Mouse (Mus musculus) retina, postnatal 7 days (tissue): ENCODE results near the gene Pde4dip.
A peak's percentile ranks its signal among the peaks of the same experiment; 100 is the strongest.

Experiments used
- DNase-seq: peaks from one replicate; pipeline ENCODE4 v3.0.0-alpha.2; 2012; ENCODE audit warnings: low read depth, low spot score

The Pde4dip gene

GRCm38 (mm10) chr3:97686372-97687117, 202.0 kb downstream of the Pde4dip start:
- DNase-seq, result no peak

GRCm38 (mm10) chr3:97683560-97684195, 204.8 kb downstream of the Pde4dip start:
- no peak for DNase-seq

- no peak for DNase-seq
Observed at GRCm38 (mm10) chr3:97682576-97682975, 205.9 kb downstream of the Pde4dip start.

DNA sequence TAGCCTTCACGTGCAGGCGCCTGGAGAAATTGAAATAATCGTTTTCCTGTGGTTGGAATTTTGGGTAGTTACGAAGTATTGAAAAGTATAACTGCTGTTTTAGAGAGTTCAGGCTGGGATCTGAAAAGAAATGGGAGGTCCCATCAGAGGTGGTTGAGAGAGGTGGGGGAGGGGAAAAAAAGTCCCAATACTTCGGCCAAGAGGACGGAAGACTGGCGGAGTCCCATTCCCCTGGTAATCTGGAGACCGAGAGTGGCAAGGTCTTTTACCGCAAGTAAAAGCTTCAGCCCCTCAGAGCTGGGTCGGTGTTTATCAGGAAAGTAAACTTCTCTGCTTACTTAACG, 206.4 kb downstream of the Pde4dip start:
- no peak for DNase-seq

DNA sequence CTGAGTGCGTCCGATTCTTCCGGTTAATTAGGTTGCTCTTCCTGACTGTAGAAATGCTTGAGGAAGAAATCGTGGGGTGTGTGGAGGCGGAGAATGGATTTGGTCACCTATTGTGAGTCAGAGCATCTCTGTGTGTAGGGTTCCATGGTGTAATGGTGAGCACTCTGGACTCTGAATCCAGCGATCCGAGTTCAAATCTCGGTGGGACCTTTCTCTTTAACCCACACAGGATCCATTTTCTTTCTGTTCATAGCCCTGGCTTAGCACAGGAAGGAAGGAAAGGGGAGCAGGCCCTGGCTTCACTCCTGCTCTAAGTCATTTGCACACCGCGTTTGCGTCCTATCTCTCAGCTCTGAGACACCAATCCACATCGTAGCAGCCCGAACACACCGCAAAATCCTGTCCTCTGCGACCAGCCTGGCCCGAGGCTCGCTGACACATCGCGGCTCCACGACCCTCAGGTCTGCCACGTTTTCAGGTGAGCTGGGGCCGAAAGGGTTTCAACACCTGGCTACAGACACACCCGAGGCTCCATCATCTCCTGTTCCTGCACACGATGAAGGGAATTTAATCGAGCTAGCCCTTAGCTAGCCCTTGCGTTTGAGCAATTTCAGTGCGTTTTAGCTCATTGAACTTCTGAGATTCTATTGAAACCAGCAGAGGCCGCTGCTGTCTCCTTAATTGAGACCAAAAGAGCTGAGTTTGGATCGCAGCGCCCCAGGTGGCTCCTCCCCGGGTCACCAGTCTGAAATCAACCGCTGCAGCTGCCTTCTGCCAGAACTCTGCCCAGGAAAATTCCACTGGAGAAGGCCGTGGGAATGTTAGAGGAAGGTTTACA, 207.0 kb downstream of the Pde4dip start:
- no peak for DNase-seq

DNA sequence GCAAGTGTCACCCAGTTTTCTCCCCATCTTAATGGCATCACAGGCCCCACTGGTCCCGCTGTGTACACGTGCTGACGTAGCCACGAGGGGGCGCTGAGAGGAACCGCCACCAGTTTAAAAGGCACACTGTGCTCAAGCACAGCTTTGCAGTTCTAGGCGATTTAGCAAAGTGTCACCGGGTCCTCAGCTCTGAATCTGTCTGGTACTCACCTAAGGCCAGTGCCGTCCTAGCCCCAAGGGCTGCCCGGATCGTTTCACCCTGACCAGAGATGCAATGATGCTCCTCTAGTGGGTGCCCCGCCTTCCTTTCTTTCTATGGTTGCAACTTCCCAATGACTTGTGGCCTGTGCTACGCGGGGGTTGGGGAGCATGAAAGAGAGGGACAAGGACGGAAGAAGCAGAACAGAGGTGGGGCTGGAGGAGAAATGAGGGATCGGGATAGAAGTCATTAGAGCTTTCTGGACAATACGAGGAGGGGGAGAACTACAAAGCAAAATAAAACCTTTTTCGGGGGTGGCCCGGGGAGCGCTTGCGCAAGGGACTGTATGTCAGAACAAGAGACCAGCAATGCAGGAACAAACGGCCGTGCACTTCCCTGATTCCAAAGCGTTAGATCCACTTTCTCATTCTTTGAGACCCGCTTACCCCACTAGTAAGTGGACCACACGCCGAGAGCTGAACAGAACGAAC, 207.7 kb downstream of the Pde4dip start:
- DNase-seq, result no peak

DNA sequence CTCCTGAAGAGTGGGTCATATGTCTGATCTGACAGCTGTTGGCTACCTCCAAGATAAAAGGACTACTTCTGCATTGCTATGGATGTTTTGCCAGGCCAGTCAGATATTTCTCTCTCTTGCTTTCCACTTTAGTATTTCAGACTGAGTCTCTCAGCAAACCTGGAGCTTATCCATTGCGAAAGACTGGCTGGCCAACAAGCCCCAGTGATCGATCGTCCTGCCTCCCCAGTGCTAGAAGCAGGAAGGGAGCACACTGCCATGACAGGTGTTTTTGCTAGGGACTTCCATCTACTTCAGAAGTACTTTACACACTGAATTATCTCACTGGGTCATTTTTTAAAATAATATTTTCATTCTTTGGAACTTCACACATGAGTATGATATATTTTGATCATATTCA, 210.1 kb downstream of the Pde4dip start:
- no peak for DNase-seq

DNA sequence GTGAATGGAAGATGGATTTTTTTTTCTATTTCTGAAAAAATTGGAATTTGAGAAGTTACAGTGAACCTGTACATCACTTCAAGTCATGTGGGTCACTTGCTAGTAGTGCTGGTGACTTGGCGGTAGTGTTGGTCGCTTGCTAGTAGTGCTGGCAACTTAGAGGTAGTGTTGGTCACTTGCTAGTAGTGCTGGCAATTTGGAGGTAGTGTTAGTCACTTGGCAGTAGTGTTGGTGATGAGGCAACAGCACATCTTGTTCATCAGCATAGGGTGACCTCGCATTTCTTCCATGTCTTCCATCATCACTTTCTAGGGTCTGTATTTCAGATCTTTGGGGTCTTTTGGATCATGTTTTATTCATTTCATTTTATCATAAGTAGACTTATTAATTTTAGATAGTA, 212.4 kb downstream of the Pde4dip start:
- no peak for DNase-seq

DNA sequence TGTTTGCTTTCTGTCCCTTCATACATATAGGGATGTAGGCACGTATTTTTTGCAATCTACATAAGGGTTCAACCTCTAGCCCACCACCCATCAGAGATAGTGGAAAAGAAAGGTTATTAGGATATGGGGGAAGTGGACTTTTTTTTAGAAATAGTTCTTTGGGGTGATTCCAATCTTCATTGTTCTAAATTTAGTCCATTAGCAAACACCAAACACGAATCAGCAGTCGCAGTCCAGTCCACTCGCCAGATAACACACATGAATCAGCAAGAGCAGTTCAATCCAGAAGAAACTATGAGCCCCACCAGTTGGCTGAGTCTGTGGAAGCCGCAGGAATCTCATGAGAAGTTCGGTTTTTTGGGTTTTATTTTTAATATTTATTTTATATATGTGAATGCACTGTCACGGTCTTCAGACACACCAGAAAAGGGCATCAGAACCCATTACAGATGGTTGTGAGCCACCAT, 213.8 kb downstream of the Pde4dip start, which contains the start of gene Gm17651:
Gene Gm17651 (minus strand): TSS at position 51 of the 467 bp plus-strand sequence.
- no peak for DNase-seq

GRCm38 (mm10) chr3:97667093-97667675, 221.3 kb downstream of the Pde4dip start:
- no peak for DNase-seq

DNA sequence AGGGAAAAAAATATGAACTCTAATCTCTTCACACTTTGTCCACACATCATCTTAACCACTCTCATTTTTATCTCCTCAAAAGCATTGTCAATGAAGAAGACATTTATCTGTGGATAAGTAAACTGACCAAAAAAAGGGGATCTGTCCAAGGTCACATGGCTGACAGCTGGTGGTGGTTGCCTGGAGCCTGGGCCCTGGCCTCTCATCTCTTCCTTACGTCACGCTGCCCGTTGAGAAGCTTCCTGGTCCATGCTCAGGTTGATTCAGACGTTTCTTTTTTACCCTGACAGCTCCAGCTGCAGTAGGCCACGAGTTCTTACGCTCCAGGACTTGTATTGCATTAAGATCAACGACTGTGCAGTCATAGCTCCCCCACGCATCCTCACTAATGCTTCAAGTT, 222.4 kb downstream of the Pde4dip start:
- DNase-seq, result no peak

- DNase-seq, result no peak
Observed at GRCm38 (mm10) chr3:97665525-97665924, 223.0 kb downstream of the Pde4dip start.

GRCm38 (mm10) chr3:97661206-97661605, 227.3 kb downstream of the Pde4dip start:
- DNase-seq, result no peak

DNA sequence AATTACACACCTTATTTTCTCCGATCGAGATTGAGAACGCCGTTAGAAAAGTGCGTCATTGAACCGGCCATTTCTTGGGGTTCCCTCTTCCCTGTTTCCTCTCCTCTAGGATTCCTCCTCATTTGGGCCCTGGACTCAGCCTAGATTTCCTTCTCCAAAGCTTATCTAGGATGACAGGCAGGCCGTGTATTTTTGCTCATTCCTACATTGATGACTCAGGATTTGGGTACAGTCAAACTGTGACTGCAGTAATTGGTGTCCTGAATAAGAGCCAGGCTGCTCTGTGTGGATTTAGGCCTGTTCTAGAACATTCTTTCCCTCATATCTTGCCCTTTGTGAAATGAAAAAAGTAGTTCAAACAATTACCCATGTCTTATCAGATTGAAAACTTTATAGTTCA, 228.8 kb downstream of the Pde4dip start:
- DNase-seq, result no peak

DNA sequence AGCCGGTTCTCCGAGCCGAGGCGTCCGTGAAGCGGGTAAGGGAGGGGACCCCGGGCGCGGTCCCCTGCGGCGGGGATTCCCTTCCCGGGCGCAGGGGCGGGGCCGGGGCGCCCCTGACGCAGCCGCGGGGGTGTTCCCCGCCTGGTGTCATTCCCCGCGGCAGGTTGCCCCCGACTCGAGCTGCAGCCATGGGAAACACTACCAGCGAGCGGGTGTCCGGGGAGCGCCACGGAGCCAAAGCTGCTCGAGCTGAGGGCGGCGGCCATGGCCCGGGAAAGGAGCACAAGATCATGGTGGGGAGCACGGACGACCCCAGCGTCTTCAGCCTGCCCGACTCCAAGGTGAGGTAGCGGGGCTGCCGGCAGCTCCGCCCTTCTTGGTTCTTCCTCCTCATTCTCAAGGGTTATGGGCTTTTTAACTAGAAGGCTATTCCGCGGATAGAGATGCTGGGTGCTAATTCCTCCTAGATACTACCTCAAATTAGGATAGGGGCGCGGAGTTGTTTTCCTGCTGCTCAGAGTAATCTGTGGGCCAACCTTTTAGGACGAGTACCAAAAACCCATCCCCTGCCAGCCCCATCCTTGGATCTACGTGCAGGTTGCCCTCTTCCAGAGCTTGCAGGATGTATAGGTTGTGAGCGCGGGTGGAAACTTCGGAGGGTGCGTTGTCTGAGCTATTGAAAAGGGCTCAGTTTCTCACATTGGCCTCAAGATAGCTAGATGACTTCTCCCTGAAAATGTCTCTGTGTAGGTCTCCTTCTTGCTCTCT, 229.9 kb downstream of the Pde4dip start:
- no peak for DNase-seq

DNA sequence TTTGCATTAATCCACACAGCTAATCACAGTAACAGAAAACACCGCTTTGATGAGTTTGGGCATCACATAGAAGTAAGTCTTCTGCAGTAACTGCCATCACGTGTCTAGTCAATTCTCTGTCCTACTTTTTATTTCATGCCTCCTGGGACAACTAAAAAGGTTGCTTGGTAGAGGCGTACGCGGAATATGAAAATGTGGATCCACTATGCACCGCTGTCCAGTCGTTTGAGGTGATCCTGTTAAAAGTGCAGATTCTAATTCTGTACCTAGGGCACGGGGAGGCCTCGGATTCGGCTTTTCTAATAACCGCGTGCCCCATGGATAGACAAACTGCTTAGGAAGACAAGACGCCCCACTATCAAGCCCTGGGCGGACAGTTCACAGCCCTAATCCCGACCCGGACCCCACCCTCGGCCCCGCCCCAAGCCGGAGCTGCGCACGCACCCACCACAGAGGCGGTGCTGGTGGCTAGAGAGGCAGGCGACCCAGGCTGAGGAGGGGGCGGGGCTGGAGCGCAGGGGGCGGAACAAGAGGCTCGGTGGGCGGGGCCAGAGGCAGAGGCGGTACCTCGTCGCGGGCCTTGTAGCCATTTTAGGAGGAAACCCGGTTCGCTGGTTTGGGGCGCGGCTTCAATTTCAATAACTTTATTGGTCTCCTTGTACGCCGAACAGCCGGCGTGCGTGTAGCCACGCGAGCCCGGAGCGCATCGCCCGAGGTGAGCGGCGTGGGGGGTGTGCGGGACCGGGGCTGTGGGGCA, 230.7 kb downstream of the Pde4dip start, which contains the start of gene Prkab2:
Gene Prkab2 (plus strand): TSS at position 539 of the 757 bp plus-strand sequence.
- DNase-seq, result peak; percentile 96

DNA sequence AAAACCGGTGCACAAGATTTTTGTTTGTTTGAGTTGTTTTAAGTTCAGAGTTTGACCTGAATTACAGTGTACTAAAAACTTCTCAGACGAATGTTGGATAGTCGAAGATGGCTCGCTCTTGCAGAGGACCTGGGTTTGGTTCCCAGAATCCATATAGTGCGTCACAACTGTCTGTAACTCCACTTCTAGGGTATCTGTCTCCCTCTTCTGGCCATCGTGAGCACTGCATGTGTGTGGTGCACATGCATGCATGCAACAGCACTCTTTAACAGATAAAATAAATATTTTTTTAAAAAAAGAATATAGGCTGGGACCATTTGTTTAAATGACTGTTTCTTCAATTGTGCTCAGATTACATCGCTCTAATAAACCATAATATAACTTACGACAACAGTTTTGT, 233.6 kb downstream of the Pde4dip start:
- no peak for DNase-seq

- DNase-seq, result no peak
Observed at GRCm38 (mm10) chr3:97653781-97654180, 234.7 kb downstream of the Pde4dip start.

GRCm38 (mm10) chr3:97651604-97652003, 236.9 kb downstream of the Pde4dip start:
- DNase-seq, result no peak

GRCm38 (mm10) chr3:97649469-97649868, 239.0 kb downstream of the Pde4dip start:
- DNase-seq, result no peak
